Mouse (Mus musculus) adrenal gland, postnatal 25 days (tissue): ENCODE measurements at regions not wholly inside any gene's neighbourhood (a gene's known extent, or its start where the extent isn't known, plus 50 kb on each side); places are given as distances from the start of the nearest gene placed in this dataset.

Experiments used
- DNase-seq: peaks from one replicate; pipeline ENCODE4 v3.0.0; 2021; ENCODE audit warnings: mixed read lengths

DNA sequence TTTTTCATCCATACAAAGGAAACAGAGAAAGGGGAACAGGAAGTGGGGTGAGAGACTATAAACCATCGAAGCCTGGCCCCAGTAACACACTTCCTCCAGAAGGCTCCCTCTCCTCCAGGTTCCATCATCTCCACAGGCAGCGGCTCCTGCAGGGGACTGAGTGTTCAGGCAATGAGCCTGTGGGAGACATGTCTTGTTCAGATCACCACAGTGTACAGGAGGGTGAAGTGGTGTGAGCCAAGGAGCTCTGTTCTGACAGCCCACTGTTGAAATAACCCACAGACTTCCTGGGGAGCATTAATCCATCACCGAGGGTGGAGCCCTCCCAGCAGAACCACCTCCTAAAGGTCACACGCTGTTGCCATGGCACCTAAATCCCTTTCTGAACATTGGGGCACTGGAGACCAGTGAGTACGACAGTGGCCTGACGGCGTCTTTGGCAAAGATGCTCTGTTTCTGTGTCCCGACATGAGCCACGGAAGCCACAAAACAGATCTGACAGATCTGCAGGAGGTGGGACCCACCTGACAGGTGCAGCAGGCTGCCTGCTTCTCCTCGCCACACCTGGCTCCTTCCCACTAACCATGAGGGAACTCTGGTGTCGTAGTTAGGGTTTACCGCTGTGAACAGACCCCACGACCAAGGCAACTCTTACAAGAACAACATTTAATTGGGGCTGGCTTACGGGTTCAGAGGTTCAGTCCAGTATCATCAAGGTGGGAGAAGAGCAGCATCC is 60.9 kb downstream of the Psmg1 start:
- no peak for DNase-seq

DNA sequence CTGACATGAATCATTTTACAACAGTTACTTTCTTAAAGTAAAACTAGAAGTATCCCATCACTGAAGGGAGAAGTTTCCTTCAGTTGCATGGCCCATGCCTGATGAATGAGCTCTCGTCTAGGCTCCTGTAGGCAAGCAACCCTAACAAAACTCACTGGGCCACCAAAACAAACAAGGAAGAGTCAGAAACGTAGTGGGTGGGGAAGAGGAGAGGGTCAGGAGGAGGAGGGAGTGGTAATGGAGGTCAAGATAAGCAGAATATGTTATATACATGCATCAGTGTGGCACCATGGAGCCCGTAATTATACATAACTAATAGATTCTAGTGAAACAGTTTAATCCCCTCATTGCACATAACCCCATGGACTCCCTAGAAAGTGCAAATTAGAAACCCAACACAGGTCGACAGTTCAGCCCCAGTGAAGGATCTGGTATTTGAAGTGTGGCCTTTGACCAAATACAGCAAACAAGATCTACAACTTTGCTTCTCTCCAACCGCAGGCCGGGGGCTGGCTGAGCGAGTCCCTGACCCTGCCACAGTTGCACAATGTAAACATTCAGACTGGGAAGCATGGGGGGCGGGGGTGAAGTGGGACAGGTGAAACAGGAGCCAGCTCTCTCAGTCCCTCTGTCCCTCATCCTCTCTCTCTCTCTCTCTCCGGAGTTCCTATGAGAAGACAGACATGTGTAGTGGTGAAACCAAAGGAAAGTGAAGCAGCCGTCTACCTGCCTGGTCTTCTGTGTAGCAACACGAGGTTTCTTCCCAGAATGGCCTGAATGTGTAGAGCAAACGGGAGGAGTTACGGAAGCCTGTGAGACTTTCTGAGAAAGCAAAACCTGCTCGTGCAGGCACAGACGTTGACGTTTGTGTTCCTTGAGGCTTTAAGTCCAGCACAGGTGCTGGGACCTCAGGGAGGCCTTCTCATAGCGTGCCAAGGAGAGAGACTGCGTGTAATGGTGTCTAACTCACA is 62.2 kb downstream of the Psmg1 start:
- no peak for DNase-seq

DNA sequence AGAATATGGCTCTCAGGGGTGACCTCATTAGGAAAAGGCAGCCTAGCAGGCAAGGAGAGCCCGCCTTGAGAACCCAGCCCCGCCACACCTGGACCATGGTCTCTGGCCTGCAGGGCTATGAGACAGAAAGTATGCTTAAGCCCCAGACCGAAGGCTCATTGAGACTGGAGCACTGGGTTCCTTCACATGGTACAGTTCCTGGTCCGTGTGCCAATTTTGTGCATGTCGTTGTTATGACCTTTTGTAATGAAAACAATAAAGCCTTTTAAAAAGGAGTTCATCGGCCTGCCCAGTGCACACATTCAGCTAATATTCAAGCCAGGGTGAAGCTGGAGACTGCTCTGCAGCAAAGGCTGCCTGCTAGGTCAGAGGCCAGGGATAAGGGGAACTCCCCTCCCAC is 64.2 kb downstream of the Psmg1 start:
- no peak for DNase-seq

DNA sequence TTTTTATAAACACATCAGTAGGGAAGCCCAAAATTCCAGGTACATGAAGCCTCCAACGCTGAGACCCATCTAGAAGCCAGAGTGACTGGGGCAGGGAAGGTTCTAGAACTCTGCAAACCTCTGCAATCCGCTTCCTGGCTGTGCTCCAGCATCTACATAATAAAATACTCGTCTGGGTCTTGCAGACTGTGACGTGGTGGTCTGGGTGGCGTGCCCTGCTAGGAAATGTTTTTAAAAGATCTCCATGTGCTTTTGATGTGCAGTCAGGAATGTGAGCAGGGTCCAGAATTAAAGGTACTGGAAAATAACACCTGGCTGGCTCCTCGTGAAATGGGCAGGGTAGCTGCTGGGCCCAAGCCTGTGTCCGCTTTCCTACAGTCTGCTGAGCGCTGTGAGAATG is 66.0 kb downstream of the Psmg1 start:
- DNase-seq: no peak

DNA sequence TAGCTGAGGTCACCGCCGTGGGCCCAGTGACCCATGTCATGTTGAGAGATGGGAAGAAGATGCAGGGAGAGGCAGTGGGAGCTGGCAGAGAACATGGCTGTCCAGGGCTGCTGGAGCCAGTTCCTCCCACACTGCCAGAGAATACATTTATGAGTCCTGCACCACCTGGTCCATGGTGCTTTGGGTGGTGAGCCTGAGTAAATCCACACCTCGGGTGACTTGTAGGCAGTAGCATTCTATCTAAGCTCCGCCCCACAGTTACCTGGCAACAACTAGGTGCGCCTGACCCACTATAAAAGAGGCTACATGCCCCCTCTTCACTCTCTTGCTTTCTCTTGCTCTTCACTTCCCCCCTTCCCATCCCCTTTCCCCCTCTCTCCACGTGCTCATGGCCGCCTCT is 66.8 kb downstream of the Psmg1 start:
- DNase-seq: no peak

DNA sequence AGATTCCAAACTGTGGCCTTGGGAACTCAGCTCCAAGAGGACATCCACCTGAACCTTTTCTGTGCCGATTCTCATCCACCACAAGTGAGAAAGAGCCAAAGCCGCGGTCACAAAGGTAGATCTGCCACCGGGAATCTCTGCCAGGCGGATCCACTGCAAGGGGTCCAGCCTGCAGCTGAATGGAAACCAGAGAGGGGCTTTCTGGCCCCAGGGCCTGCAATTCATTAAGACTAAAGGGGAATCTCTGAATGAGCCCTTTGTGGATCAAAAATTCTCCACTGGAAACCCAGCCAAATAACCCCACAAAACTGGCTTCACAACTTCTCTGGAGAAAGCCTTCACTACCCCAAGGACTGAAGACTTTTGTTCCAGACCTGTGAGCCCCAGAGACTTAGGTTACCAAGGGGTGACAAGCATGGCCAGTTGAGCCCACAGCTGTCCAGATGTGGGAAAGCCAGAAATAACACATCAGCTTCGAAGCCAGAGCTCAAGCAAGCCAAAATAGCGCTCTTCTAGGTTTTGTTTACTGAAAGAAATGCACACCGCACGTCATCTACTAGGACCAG is 68.3 kb downstream of the Psmg1 start:
- DNase-seq: no peak

DNA sequence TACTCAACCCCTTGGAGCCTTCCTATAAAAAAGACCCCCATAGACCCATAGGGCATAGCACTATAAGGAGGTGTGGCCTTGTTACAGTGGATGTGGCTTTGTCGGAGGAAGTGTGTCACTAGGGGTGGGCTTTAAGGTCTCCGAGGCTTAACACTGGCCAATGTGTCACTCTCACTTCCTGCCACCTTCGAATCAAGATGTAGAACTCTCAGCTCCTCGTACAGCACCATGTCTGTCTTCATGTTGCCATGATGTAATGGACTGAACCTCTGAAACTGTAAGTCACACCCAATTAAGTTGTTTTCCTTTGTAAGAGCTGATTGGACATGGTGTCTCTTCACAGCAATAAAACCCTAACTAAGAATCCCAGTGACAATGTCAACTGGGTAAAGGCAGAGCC is 69.6 kb downstream of the Psmg1 start:
- no peak for DNase-seq

DNA sequence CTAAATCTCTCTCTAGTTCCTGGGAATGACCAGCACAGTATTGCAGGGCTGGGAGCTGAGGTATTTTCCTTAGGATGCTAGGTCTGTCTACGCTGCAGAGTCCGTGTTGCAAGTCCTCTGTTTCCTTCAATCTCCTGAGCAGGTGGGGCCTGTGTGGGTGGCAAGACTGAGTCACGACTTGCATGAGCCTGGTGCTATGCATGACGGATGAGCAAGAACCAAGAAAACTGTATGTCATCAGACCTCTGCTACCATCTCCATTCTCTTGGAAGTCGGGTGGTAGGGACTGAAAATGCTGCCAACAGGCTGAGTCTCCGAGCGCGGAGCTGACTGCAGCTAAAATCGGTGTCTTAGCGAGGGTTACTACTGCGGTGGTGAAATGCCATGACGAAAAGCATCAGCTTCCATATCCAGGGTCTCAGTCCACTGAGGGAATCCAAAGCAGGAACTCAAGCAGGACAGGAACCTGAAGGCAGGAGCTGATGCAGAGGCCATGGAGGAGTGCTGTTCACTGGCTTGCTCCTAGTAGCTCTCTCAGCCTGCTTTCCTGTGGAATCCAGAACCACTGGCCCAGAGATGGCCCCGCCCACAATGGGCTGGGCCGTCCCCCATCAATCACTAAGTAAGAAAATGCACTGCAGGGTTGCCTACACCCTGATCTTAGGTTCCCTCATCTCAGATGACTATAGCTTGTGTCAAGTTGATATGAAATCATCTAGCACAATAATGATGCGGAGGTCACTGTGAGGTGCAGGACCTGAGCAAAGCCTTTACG is 71.9 kb downstream of the Psmg1 start:
- DNase-seq: no peak

DNA sequence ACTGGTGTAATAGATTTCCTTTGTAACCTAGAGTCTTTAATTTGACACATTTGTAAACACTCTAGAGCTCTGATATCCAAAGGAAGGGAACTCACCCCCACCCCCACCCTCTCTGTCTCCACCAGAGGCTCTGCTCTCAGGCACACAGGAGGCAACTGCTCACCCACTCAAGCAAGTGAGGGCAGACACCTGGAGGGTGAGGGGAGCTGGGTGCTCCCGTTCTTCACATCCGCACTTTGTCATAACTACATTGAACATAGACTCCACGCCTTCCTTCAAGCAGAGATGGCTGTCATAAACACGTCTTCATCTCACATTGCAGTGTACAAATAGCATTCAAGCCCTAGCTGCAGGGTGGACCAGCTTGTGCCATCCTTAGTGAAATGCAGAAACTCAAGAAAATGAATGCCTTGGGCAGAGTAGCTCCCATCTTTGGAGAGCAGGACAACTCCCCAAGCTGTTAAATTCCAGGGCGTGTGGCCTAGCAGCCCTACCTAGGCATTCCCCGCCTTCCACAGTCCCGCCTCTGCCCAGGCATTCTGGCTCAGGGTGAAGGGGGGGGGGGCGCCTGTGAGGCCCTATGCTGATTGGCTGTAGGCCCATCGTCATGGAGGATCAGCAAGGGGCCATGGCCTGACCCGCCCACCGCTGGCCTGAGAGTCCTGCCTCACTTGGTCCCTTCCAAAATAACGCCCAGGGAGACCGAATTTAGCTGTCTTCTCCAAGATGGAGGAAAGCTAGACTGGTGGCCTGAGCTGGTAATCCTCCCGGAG is 72.9 kb downstream of the Psmg1 start:
- DNase-seq: no peak

DNA sequence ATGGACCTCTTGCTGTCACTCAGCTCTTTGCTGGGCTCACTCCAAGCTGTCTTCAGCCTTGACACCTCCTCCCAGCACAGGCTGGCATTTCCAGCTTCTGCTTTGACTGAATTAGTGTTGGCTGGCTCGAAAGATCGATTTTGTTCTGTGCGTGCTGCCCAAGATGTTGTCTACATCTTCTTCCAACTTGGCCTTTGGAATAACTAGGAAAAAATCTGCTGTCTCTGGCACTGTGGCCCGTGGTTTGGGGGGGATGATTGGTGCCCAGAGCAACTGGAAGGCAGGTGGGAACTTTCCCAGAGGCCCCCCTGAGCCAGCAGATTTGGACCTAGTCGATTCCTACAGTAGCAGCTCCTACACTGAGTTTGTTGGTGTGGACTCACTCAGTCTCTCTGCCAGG is 76.9 kb downstream of the Psmg1 start:
- DNase-seq: no peak

DNA sequence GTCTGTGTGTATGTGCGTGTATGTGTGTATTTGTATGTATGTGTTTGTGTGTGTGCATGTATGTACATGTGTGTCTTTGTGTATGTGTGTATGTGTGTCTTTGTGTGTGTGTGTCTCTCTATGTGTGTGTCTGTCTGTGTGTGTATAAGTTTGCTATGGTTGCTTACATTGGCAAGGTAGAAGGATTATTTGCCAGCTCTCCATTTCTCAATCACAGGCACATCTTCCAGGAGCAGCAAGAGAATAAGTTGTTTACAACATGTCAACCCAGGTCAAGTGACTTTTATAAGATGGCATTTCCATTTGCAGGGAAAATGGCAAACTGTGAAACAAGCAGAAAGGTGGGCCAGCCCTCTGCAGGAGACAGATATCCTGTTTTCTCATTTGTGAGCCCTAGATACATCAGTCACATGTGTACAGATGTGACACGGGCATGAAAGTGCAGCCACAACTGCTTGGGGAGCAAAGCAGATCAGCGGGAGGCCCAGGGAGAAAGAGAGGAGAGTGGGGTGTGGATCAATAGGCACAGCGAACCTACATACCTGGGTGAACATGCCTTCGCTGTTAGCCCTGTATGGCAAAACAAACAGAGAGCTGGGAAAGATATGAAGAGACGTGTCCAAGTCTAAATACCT is 86.1 kb downstream of the Psmg1 start:
- no peak for DNase-seq

DNA sequence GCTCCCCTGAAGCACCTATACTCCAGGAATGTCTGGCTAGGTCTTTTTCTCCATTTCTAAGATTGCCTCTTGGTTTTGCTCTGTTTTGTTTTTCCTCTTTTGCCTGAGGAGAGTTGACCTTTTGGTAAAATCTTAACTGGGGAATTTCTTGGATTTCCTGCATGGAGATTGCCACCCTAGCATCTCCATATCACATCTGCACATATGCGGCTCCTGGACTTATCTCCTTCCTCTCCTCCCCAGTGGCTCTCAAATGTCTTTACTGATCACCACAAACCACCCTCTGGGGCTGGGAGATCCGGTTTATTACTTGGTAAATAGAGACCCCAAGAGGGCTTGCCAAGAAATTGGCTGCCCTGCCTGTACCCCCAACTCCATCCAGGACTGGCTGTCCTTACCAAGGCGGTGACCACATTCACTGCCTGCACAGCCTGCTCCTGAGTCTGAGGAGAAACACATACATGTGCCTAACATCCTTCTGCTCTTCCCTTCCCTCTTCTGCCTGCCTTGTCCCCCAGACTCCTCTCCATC is 87.3 kb downstream of the Psmg1 start:
- DNase-seq: no peak

DNA sequence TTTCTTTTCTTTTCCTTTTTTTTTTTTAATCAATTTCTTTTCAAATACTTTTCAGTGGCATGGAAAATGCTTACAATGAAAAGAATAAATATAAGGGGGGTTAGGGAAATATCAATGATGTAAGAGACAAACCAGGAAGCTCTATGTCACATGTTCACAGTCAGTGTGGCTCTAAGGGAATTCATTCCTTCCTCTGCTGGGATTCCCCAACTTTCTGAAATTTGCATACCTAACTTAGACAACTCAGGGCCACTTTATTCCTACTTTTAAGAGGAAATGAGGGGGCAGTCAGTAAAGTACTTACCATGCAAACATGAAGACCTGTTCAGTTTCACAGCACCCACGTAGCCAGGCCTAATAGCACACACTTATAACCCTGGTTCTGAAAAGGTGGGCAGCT is 88.6 kb downstream of the Psmg1 start:
- DNase-seq: no peak

DNA sequence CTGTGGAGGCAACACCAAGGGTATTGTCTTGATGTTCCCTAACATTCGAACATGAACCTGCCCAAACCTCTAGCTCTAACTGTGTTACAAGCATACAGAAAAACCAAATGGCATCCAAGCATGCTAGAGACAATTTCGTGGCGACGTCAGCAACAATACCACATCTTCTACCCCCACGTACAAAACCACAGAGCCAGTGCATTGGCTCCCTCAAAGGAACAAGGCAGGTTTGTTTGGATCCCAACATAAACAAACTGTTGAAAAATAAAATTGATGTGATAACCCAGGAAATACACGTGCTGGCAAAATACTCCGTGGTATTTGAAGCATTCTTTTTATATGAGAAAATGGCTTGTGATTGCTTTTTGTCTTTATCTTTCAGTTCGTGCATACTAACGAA is 89.4 kb downstream of the Psmg1 start:
- no peak for DNase-seq

DNA sequence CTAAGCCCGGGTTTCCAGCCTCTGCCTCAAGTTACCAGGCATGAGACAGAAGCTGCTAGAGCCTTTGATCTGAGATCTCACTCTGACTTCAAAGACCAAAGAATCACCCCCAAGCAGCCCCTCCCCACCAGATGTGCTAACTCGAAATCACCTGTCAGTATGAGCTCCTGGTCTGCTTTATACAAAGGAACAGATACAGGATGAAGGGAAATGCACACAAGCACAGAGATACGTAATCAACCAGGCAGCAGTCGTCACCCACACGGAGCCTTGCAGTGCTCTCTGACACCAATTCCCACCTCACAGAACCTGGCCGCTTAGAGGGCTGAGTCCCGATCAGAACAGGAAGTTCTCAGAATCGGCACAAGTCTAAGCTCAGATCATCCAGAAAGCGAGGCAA is 90.6 kb downstream of the Psmg1 start:
- DNase-seq: no peak

DNA sequence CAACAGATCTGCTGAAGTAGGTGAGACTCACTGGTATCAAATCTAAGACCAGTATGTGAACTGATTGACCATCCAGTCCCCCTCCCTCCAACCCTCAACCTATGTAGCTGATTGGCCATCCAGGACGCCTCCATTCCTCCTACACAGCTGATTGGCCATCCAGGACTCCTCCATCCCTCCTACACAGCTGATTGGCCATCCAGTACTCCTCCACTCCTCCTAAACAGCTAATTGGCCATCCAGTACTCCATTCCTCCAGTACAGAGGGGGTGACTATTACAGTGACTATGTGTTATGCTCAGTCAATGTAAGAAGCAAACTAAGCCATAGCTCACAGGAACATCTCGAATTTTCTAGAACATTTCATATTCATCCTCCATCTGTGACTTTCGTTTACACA is 91.1 kb downstream of the Psmg1 start:
- no peak for DNase-seq

DNA sequence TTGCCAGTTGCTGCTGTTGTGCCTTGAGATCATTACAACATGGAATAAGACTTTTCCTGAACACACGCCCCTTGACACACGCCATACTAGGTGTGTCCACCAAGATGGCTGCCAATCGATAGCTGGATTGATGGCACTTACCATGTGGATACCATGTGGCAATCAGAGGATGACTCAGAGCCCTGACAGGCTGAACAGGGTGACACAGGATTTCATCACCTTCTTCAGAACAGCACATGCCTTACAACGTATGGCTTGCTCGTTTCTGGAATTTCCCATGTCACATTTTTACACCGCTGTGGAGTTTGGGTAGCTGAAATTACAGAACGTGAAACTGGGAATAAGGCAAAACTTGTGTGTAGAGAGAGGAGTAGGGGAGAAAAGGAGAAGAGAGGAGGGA is 92.9 kb downstream of the Psmg1 start:
- DNase-seq: no peak

DNA sequence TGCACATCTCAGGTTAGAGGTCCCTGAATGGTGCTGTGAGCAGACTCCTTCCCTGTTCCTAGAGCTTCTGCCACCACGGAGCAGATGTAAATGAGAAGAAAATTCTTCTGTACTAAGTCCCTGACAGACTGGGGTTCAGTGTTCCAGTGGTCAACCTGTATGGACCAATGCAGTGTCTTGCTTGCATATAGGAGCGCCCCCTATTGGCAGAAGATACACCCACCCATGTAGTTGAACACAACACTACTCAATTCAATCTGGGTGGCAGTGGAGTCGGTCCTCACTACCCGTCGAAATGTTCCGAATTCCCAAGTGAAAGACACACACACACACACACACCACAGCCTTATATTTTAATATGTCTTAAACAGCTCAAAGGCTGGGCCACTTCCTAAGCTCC is 94.6 kb downstream of the Psmg1 start:
- DNase-seq: no peak

DNA sequence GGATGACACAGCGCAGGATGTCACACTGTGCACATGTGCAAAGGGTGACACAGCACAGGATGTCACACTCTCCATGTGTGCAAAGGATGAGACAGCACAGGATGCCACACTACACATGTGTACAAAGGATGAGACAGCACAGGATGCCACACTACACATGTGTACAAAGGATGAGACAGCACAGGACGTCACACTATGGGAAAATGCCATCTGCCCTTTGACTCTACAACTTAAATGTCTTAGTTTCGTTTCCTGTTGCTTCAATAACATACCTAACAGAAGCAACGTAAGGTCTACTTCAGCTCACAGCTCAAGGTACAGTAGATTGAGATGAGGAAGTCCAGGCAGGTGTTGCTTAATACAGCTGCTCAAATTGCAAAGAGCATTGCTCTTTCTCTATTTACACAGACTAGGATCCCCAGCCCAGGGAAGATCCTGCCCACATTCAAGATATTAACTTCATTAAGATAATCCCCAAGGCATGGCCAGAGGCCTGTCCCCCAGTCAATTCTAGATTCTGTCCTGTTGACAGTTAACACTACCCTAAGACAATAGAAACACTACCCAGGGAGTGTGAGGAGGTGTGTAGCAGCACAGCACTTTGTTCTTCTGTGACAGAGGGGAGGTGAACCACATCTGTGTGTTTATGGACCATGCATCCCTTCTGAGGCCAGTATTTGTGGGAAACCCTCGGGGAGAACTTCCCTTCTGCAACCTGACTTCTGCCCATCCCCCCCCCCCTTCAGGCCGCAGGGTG is 97.0 kb downstream of the Psmg1 start:
- no peak for DNase-seq

DNA sequence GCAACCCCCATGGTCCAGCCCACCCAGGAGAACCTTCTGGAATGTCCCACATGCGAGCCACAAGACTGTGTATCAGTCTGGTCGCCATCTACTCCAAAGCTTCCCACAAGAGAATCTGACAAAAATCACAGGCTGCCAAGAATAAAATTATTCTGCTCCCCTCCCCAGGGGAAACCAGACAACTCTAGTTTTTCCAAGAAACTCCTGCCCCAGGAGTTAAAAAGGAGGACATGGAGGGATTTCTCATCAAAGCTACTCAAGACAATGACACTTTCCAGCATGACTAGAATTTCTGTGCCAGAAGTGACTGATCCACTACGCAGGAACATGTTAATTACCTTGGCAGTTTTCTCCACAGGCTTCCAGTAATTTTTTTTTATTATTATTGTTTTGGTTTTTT is 98.4 kb downstream of the Psmg1 start:
- DNase-seq: no peak
